ENCODE assay signal across 1 mouse cellular context in genomic region chr7:28354113-28354581, GRCm38 (mm10).
TF ChIP-seq lines count a peak whose summit lies in the region.

No protein-coding gene starts in this region.

TF ChIP-seq in MEL, 35 proteins besides CTCF, POLR2A, EP300 and RAD21:
- TF ChIP-seq GABPA (IDR thresholded peaks at IDR 0.05; ENCODE audit: low read depth, low read length) (no peak), RCOR1 (IDR thresholded peaks at IDR 0.05; ENCODE audit: low read depth, low read length) (no peak), TCF12 (IDR thresholded peaks at IDR 0.05; ENCODE audit: low read depth, low read length) (no peak), MEF2A (IDR thresholded peaks at IDR 0.05; ENCODE audit: extremely low read depth, insufficient replicate concordance, low read depth, low read length, poor library complexity, severe bottlenecking) (no peak), SIN3A (IDR thresholded peaks at IDR 0.05; ENCODE audit: low read length) (peak; percentile 46; the same call in 1 of the 2 replicates), USF1 (IDR thresholded peaks at IDR 0.05; ENCODE audit: low read depth, low read length) (no peak), ZKSCAN1 (IDR thresholded peaks at IDR 0.05; ENCODE audit: low read depth, low read length) (no peak), ZC3H11A (IDR thresholded peaks at IDR 0.05; ENCODE audit: low read depth, low read length) (no peak), NRF1 (IDR thresholded peaks at IDR 0.05; ENCODE audit: insufficient read depth, low read depth, low read length, poor library complexity, severe bottlenecking) (no peak), ELF1 (IDR thresholded peaks at IDR 0.05; ENCODE audit: low read depth, low read length) (no peak), ZMIZ1 (IDR thresholded peaks at IDR 0.05; ENCODE audit: low read depth, low read length) (0 out of 2 replicates have a peak, but pooled peaks have one; percentile 51), JUND (IDR thresholded peaks at IDR 0.05; ENCODE audit: low read depth, low read length) (no peak), POLR2AphosphoS2 (IDR thresholded peaks at IDR 0.05; ENCODE audit: low read length) (peak; percentile 77; the same call in 1 of the 2 replicates), TBP (IDR thresholded peaks at IDR 0.05; ENCODE audit: low read depth, low read length) (no peak), GATA1 (IDR thresholded peaks at IDR 0.05; ENCODE audit: low read depth, low read length) (no peak), MAX (IDR thresholded peaks at IDR 0.05; ENCODE audit: low read length) (no peak), MYB (IDR thresholded peaks at IDR 0.05; ENCODE audit: low read depth, low read length) (no peak), MAFK (IDR thresholded peaks at IDR 0.05; ENCODE audit: borderline replicate concordance, low read depth, low read length) (no peak), SMC3 (IDR thresholded peaks at IDR 0.05; ENCODE audit: low read depth, low read length) (no peak), HCFC1 (IDR thresholded peaks at IDR 0.05; ENCODE audit: low read depth, low read length) (no peak), NELFE (IDR thresholded peaks at IDR 0.05; ENCODE audit: low read depth, low read length) (peak; percentile 39; the same call in 1 of the 2 replicates), E2F4 (IDR thresholded peaks at IDR 0.05; ENCODE audit: borderline replicate concordance, low read depth, low read length) (no peak)
